Mouse (Mus musculus): Measurements from ENCODE around the gene Ank3. TPM values are rescaled to one million over a fixed set of nuclear protein-coding genes. Genes with fewer than 3 reads are reported as not detected.

Ank3 gene
- total RNA-seq, 1 experiment from 2014 or later: 1.6 TPM

DNA sequence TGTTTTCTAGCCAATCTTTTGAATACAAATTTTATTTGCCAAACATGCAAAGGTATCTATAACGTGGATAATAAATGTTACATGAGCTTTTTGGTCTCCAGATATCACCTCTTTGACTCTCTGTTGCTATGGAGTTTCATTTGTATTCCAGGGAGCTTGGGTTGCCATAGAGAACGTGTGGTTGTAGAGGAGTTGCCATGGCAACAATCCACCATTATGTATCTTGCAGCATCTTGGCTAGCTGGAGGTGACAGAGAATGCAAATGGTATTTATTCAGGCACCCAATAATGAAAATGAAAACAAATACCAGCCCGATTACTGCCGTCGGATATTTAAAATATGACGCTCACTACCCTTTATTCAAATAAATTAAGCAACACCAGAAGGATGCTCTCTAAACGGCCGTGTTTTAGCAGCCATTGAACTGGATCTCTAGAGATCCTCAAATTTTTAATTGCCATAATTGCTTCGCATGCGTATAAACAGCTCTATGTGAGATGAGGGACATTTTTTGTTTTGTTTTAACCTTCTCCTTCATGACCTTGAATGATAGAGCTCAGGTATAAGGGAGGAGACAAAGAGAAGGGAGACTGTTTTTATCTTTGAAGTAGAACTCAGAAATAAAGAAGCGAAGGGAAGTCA lies 67.1 kb downstream of the Ank3 start:
- ATAC-seq (ENCODE audit: extremely low read depth, insufficient number of reproducible peaks, low FRiP score, poor library complexity, severe bottlenecking): no peak

- ATAC-seq (ENCODE audit: extremely low read depth, insufficient number of reproducible peaks, low FRiP score, poor library complexity, severe bottlenecking): no peak
Measured at GRCm38 (mm10) chr10:69466201-69466585, 67.6 kb downstream of the Ank3 start.

DNA sequence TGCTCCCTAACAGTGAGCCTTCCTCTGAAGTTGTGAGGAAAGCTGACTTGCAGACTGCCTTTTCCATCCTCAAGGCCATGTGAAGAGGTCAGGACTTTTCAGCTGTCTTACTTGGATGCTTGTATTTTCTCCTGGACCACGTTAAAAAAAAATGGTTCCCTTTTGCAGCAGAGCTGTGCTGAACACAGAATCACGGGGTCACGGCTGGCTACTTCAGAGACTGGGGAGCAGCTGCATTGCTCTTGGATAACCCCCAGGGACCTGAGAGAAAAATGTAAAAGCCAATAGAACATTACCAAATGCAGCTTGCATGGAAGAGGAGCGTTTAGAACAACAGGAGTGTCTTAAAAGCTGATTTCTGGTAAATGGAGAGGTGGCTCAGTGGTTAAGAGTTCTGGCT lies 68.0 kb downstream of the Ank3 start:
- no peak for ATAC-seq (ENCODE audit: extremely low read depth, insufficient number of reproducible peaks, low FRiP score, poor library complexity, severe bottlenecking)

DNA sequence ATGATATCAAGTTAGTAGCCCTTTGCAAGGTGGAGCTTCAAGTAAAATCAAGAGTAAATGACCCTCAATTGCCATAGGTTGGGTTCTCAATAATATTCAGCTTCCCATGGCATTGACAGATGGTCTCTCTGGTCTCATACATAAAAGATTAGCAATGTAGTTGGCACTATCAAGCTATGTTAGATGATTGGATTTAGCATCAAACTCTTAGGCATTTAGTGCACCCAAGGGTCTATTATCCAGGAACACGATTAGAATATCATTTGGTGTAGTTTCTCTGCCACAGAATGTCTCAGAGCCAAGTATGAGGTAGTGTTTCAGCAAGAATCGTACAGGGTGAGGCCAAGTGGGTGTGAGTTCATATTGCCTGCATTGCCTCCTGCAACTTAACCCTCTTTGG lies 68.6 kb downstream of the Ank3 start:
- no peak for ATAC-seq (ENCODE audit: extremely low read depth, insufficient number of reproducible peaks, low FRiP score, poor library complexity, severe bottlenecking)

DNA sequence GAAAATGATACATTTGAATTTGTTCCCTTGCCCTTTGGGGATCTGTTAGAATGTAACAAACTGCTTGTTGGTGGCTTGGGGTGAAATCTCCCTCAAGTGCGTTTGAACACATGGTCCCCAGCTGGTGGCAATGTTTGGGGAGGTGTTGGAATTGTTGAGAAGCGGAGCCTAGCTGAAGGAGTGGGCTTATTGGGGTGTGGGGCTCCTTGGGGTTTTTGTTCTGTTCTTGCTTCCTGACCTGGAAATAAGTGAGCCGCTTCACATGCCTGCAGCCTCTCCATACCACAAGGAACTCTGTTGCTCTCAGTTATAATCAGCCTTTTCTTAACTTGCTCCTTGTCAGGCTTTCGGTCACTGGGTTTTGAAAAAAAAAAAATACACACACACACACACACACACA lies 73.3 kb downstream of the Ank3 start:
- no peak for ATAC-seq (ENCODE audit: extremely low read depth, insufficient number of reproducible peaks, low FRiP score, poor library complexity, severe bottlenecking)

DNA sequence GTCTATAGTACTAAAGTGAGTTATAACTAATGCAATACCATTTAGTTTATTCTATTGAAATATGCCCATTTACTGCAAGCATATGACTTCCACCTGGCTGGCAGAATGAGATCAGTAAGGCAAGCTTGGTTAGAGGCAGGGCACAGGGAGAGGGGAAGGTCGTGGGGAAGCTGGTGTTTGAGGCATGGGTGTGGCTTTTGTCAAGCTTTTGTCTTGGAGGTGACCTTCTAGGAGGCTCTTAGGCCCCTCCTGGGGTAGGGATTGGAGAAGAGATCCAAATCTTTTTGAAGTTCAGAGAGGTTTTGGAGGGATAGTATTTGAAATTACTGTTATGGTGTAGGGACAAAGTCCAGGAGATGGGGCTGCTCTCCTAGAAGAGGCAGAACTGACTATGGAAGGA lies 78.3 kb downstream of the Ank3 start:
- no peak for ATAC-seq (ENCODE audit: extremely low read depth, insufficient number of reproducible peaks, low FRiP score, poor library complexity, severe bottlenecking)

DNA sequence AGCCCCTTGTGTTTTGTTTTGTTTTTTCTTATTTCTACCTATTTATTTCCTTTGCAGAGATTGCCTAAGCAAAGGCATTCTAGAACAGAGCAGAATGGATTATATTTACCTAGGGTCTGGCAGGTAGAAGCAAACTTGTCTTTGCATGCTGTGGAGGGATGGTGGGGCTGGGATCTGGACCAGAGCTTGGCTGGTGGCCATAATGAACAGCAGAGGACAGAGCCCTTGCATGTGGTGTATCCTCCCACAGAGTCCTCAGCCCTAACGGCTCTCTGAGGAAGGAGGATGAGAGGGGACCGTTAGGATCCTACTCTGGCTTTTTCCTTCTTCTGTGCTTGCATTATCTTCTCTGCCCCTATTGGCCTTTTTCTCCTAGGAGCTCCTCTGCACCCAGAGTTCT lies 79.1 kb downstream of the Ank3 start:
- ATAC-seq (ENCODE audit: extremely low read depth, insufficient number of reproducible peaks, low FRiP score, poor library complexity, severe bottlenecking): no peak

GRCm38 (mm10) chr10:69478831-69479230 lies 80.3 kb downstream of the Ank3 start:
- no peak for ATAC-seq (ENCODE audit: extremely low read depth, insufficient number of reproducible peaks, low FRiP score, poor library complexity, severe bottlenecking)

- no peak for ATAC-seq (ENCODE audit: extremely low read depth, insufficient number of reproducible peaks, low FRiP score, poor library complexity, severe bottlenecking)
Measured at GRCm38 (mm10) chr10:69485191-69485786, 86.7 kb downstream of the Ank3 start.

- ATAC-seq (ENCODE audit: extremely low read depth, insufficient number of reproducible peaks, low FRiP score, poor library complexity, severe bottlenecking): no peak
Measured at GRCm38 (mm10) chr10:69490182-69490581, 91.6 kb downstream of the Ank3 start.

GRCm38 (mm10) chr10:69491975-69492374 lies 93.4 kb downstream of the Ank3 start:
- no peak for ATAC-seq (ENCODE audit: extremely low read depth, insufficient number of reproducible peaks, low FRiP score, poor library complexity, severe bottlenecking)

- ATAC-seq (ENCODE audit: extremely low read depth, insufficient number of reproducible peaks, low FRiP score, poor library complexity, severe bottlenecking): no peak
Measured at GRCm38 (mm10) chr10:69497382-69497781, 98.8 kb downstream of the Ank3 start.

DNA sequence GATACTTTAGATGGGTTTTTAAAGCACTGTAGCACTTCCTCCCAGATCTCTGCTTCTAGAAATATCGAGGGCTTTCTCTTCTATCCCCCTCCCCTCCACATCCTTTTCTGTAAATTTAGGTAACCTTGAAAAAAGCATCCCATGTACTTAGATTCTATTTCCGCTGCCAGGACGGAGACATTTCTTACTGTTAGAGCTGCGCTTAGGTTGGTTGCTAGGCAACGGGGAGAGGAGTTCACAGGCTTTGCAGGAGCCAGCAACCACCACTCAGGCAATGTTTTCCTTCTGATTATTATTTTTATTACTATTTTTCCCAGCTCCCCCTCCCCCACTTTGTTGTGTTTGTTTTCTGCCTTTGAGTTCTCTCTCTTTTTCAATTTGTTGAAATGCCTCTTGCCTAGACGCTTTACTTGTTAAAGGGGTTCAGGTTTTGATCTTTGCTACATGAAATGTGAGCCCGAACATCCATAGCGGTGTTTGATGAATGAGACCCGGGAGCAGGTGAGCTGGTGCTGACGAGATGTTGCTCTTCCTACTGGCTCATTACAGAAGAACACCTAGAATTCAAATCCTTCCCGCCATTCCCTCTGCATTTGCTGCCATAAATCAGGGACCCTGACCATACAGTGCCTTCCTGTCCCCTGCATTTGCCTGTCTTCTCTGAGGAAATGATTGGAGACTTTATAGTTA lies 101.7 kb downstream of the Ank3 start:
- no peak for ATAC-seq (ENCODE audit: extremely low read depth, insufficient number of reproducible peaks, low FRiP score, poor library complexity, severe bottlenecking)

- ATAC-seq (ENCODE audit: extremely low read depth, insufficient number of reproducible peaks, low FRiP score, poor library complexity, severe bottlenecking): no peak
Measured at GRCm38 (mm10) chr10:69503791-69504190, 105.2 kb downstream of the Ank3 start.

DNA sequence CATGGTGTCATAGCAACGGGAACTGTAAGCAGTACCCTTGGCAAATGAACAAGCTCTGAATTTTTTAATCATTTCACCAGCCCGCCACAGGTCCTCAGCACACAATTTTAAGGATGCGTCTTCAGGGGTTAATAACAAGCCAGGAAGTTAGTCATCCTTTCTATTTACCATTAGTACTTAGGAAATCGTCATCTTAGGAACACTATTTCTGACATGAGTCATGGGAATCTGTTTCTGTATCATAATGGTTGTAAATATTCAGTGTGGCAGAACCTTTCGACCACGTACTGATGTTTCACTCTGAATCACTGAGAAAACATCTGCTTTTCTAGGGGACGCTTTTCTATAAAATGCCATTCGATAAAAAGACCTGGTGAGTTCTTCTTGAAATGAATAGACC lies 109.1 kb downstream of the Ank3 start:
- no peak for ATAC-seq (ENCODE audit: extremely low read depth, insufficient number of reproducible peaks, low FRiP score, poor library complexity, severe bottlenecking)

DNA sequence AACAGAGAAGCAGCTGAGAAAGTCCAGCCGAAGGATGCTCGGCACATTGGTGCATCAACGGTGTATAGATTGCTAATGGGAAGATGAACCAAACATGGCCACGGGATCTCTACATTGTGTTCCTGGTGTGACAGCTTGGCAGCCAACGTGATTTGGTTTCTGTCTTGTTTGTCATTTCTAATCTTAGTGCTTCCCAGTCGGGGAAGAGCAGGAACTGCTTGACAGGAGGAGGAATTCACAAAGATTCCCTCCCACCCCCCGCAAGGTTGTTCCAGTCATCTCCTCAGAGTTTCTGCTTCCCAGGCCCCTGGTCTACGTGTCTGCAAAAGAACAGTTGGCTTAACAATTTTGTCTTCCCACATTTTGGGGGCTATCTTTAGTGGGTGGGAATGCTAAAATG lies 111.8 kb downstream of the Ank3 start:
- no peak for ATAC-seq (ENCODE audit: extremely low read depth, insufficient number of reproducible peaks, low FRiP score, poor library complexity, severe bottlenecking)

- ATAC-seq (ENCODE audit: extremely low read depth, insufficient number of reproducible peaks, low FRiP score, poor library complexity, severe bottlenecking): no peak
Measured at GRCm38 (mm10) chr10:69511234-69511633, 112.7 kb downstream of the Ank3 start.

DNA sequence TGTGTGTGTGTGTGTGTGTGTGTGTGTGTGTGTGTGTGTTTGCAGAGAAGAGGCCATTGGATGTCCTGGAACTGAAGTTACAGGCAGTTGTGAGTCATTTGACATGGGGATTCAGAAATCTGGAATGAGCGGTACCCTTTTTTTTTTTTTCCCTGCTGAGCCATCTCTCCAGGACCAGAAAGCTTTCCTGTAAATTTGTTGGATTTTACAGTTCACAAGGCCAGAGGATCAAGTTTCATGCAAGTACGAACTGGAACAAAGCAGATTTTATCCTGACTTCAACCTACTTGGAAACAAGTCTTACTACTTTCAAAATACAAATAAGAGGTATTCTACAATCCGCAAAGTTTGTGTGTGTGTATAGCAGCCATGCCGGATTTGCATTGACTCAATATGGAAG lies 123.4 kb downstream of the Ank3 start:
- ATAC-seq (ENCODE audit: extremely low read depth, insufficient number of reproducible peaks, low FRiP score, poor library complexity, severe bottlenecking): no peak

GRCm38 (mm10) chr10:69523202-69523601 lies 124.6 kb downstream of the Ank3 start:
- no peak for ATAC-seq (ENCODE audit: extremely low read depth, insufficient number of reproducible peaks, low FRiP score, poor library complexity, severe bottlenecking)

DNA sequence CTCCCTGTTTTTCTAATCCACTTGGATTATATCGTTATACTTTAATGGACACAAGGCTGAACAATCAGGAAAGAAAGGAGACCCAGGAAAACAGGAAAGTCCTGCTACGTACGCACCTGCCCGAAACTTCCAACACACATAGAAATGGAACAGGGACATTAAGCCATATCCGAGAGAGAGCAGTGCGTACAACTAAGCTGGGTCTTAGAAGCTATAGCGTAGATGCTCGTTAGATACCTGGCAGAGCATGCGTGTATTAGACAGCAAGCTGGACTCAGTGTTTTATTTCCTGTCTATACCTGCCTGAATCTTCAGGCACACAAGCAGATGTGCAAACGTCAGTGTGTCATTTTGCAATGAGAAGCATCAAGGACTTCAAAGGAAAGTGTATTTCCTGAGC lies 128.7 kb downstream of the Ank3 start:
- ATAC-seq (ENCODE audit: extremely low read depth, insufficient number of reproducible peaks, low FRiP score, poor library complexity, severe bottlenecking): no peak

DNA sequence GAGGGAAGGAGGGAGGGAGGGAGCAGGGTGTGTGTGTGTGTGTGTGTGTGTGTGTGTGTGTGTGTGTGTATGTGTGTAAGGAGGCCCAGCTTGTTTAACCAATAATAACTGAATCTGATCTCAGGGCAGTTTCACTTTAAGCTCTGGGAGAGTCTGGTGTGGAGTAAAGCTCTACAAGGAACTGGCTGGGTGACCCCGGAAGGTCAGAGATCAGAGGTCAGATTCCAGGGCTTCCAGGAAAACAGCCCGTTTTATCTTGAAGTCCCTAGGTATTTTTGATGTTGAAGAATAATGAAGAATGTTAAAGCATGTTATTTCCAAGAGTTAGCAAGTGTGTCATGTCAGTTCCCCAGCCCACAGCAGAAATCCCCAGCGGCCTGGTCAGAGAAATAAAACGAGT lies 130.2 kb downstream of the Ank3 start:
- ATAC-seq (ENCODE audit: extremely low read depth, insufficient number of reproducible peaks, low FRiP score, poor library complexity, severe bottlenecking): no peak

Data from neutrophil, adult 5-6 weeks (primary cell).